Mouse (Mus musculus) C2C12 (cell line): ENCODE results near the gene Camta1.

Experiments used
- CTCF ChIP-seq: IDR thresholded peaks from one replicate; pipeline ENCODE4 v1.5.1; 2011; ENCODE audit not compliant: control insufficient read depth, insufficient read depth, insufficient read length
- MAX ChIP-seq: IDR thresholded peaks from one replicate; pipeline ENCODE4 v1.6.1; 2011; ENCODE audit warnings: mild to moderate bottlenecking, control low read depth
- MYOD1 ChIP-seq: IDR thresholded peaks from one replicate; pipeline ENCODE4 v1.6.1; 2011; ENCODE audit warnings: low read depth; ENCODE audit not compliant: control insufficient read depth, insufficient read length
- USF1 ChIP-seq: IDR thresholded peaks from one replicate; pipeline ENCODE4 v1.6.1; 2011; ENCODE audit warnings: low read depth, mild to moderate bottlenecking, control low read depth, moderate library complexity

DNA sequence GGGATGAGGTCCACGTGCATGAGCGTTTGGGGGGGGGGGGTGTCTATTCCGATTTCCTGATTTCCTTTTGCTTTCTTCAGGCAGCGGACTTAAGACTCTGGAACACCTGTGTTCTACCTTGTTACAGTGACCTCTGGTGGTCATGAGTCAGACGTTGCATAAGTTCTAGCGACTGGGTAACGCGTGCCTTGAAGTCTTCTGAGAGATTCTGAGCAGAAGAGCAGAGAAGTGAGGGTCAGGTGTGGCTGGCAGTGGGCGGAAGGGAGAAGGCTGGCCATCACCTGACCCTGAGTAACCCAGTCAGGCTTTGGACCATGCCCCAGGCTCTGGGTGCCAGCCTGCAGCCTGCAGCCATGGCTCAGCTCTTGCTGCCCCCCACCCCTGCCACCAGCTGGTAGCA is 222.7 kb downstream of the Camta1 start:
- TF ChIP-seq CTCF (no peak), USF1 (no peak), MAX (no peak), MYOD1 (no peak)
